Mouse (Mus musculus) heart, embryonic 12.5 days (tissue): ENCODE results near the gene Ipo13. TPM values are rescaled to one million over a fixed set of nuclear protein-coding genes. Genes with fewer than 3 reads are reported as not detected.
A peak's percentile ranks its signal among the peaks of the same experiment; 100 is the strongest.

ENCODE experiments used
- ATAC-seq: fragments of 200-750 bp; cut with Nextera tagmentation; 2 replicates; pipeline ENCODE4 v1.8.0; 2017; ENCODE audit warnings: moderate TSS enrichment, moderate library complexity; ENCODE audit not compliant: insufficient number of reproducible peaks, low FRiP score
- H3K27ac ChIP-seq: fragments of 300-500 bp; sonication (generic); 2 replicates; pipeline ENCODE4 v1.5.1; 2016; ENCODE audit warnings: mild to moderate bottlenecking, moderate library complexity; ENCODE audit not compliant: poor library complexity, severe bottlenecking
- H3K27me3 ChIP-seq: fragments of 300-500 bp; sonication (generic); replicated peaks from 2 replicates; pipeline ENCODE4 v1.6.1; 2016; ENCODE audit warnings: mild to moderate bottlenecking, moderate library complexity
- H3K36me3 ChIP-seq: fragments of 300-500 bp; sonication (generic); 2 replicates; pipeline ENCODE4 v1.6.1; 2016; ENCODE audit warnings: mild to moderate bottlenecking, moderate library complexity
- H3K4me1 ChIP-seq: fragments of 300-500 bp; sonication (generic); replicated peaks from 2 replicates; pipeline ENCODE4 v1.6.1; 2016; ENCODE audit warnings: mild to moderate bottlenecking
- H3K4me2 ChIP-seq: fragments of 300-500 bp; sonication (generic); 2 replicates; pipeline ENCODE4 v1.6.1; 2016; ENCODE audit warnings: mild to moderate bottlenecking, moderate library complexity
- H3K4me3 ChIP-seq: fragments of 300-500 bp; sonication (generic); 2 replicates; pipeline ENCODE4 v1.5.1; 2016; ENCODE audit warnings: mild to moderate bottlenecking
- H3K9ac ChIP-seq: fragments of 300-500 bp; sonication (generic); 2 replicates; pipeline ENCODE4 v1.6.1; 2016; ENCODE audit warnings: mild to moderate bottlenecking, moderate library complexity
- H3K9me3 ChIP-seq: fragments of 300-500 bp; sonication (generic); replicated peaks from 2 replicates; pipeline ENCODE4 v1.6.1; 2016; ENCODE audit warnings: mild to moderate bottlenecking, moderate library complexity
- WGBS: fragments of 180-500 bp; shearing (Covaris S2); methylation state at CpG from one replicate; pipeline ENCODE4 v1.1.7; 2016; 5-methylcytosine and 5-hydroxymethylcytosine counted together
- polyA plus RNA-seq: library from polyadenylated mRNA; unstranded; fragments of >200 nt; fragmentation: Nextera tagmentation; extraction: Ambion mirVana; gene quantifications from 2 replicates; pipeline ENCODE4 v1.2.1, GENCODE M21; 2016

Ipo13 gene
- polyA plus RNA-seq, 1 experiment from 2014 or later = 43.0 TPM

GRCm38 (mm10) chr4:117862823-117863222 is 52.0 kb downstream of the Ipo13 start:
- ATAC-seq = 0 out of 2 replicates have a peak, but pooled peaks have one; percentile 13

GRCm38 (mm10) chr4:117860570-117860969 is 54.2 kb downstream of the Ipo13 start:
- Histone ChIP-seq H3K4me3 (no peak overlapping the region), H3K27ac (no peak overlapping the region), H3K9me3 (no peaks in the 10 kb centered on the region), H3K36me3 (peaks cover 12% of the 10 kb centered on the region), H3K27me3 (peaks cover 11% of the 10 kb centered on the region; the same call in 1 of the 2 replicates), H3K9ac (no peak overlapping the region), H3K4me2 (no peak overlapping the region), H3K4me1 (peaks cover 6% of the 10 kb centered on the region)
- WGBS = 84% methylated on average over 9 of the region's 9 CpGs
- no peak for ATAC-seq

More at GRCm38 (mm10) chr4:117862823-117863222, 52.0 kb downstream of the Ipo13 start:
- H3K36me3 ChIP-seq = no peaks in the 10 kb centered on the region
- peaks cover 11% of the 10 kb centered on the region for H3K4me1 ChIP-seq
- H3K9ac ChIP-seq = no peak overlapping the region
- H3K9me3 ChIP-seq = no peaks in the 10 kb centered on the region
- H3K27me3 ChIP-seq = peaks cover 13% of the 10 kb centered on the region
- no peak overlapping the region for H3K27ac ChIP-seq
- H3K4me2 ChIP-seq = no peak overlapping the region
- 42% methylated on average over 4 of the region's 4 CpGs for WGBS
- no peak overlapping the region for H3K4me3 ChIP-seq

DNA sequence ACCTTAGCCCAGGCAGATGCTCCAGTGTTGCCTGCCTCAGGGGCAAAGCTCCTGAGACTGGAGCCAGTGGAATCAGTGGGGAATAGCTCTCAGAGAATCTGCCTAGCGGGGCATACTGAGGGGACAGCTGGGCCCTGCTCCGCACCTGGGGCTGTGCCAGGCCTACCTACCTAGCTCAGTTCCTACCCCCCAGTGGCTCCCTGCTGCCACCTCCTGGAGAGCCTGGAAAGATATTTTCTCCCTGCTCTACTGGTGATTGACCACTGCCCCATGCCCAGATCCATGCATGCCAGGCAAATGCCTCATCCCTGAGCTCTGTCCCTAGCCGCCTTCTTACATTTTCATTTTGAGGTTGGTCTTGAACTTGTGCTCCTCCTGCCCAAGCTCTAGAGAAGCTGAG is 56.0 kb downstream of the Ipo13 start:
- ATAC-seq = 0 out of 2 replicates have a peak, but pooled peaks have one; percentile 17
- Histone ChIP-seq H3K4me1 (peaks cover 24% of the 10 kb centered on the region), H3K9ac (no peak overlapping the region), H3K9me3 (no peaks in the 10 kb centered on the region), H3K27me3 (peaks cover 6% of the 10 kb centered on the region; the same call in 1 of the 2 replicates), H3K4me3 (no peak overlapping the region), H3K36me3 (peaks cover 12% of the 10 kb centered on the region), H3K4me2 (no peak overlapping the region), H3K27ac (no peak overlapping the region)
- WGBS = 72% methylated on average over 3 of the region's 3 CpGs

- WGBS = 75% methylated on average over 9 of the region's 9 CpGs
- 0 out of 2 replicates have a peak, but pooled peaks have one; percentile 16 for ATAC-seq
- H3K4me1 ChIP-seq = peaks cover 22% of the 10 kb centered on the region
Measured at GRCm38 (mm10) chr4:117855146-117855545, 59.7 kb downstream of the Ipo13 start.

DNA sequence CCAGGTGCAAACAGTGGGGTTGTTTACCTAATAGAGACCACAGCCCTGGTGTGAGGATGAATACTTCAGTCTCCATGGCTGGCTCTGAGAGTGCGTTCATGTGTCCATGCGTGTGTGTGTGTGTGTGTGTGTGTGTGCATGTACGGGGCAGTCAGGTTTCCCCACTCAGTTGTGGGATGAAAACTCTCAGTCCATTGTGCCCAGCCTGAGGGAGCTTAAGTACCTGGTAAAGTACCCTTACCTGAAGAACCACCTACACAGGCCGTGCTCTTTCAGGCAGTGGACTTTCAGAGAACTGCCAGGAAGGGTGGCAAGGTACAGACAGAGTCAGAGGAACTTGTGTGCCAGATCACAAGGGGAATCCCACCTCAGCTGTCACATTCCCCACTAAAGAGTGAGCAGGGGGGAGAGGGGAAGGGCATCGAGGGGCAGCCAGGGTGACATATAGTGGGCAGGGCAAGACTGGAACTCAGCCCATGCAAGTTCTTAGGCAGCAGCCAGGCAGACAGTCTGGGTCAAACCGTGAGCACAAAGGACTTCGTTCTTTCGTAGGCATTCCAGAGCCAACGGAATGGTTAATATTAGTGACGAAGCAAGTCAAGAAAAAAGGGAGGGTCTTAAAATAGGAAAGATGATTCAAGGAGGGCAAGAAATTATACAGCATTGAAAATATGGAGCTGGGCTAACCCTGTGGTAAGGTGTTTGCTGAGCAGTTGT is 62.5 kb downstream of the Ipo13 start:
- WGBS = 83% methylated on average over 10 of the region's 10 CpGs
- Histone ChIP-seq H3K4me2 (no peak overlapping the region), H3K4me1 (peaks cover 27% of the 10 kb centered on the region), H3K27ac (no peak overlapping the region), H3K36me3 (peaks cover 8% of the 10 kb centered on the region), H3K4me3 (no peak overlapping the region), H3K9me3 (no peaks in the 10 kb centered on the region), H3K27me3 (0 out of 2 replicates have a peak, but pooled peaks cover 13% of the 10 kb centered on the region), H3K9ac (no peak overlapping the region)
- no peak for ATAC-seq

More at GRCm38 (mm10) chr4:117855146-117855545, 59.7 kb downstream of the Ipo13 start:
- Histone ChIP-seq H3K9ac (no peak overlapping the region), H3K9me3 (no peaks in the 10 kb centered on the region), H3K36me3 (peaks cover 12% of the 10 kb centered on the region), H3K27ac (no peak overlapping the region), H3K4me3 (no peak overlapping the region), H3K4me2 (no peak overlapping the region), H3K27me3 (peaks cover 6% of the 10 kb centered on the region; the same call in 1 of the 2 replicates)

DNA sequence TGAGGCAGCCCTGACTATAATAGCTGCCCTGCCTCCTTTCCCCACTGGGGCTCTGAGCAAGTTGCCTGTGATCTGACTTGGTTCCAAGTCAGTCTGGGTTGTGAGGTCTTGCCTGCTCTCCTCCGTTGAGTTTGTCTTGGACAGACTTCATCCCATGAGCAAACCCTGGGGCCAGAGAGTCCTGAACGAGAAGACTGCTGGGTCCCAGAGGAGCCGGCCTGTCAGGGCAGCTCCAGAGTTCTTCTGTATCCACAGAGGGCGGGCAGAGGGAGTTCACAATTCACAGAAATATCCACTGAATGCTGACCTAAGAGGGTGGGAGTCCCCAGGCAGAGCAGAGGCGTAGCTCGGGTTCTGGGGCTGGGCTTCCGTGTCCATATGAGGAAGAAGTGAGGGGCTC is 63.9 kb downstream of the Ipo13 start:
- peaks cover 2% of the 10 kb centered on the region; the same call in 1 of the 2 replicates for H3K36me3 ChIP-seq
- ATAC-seq = no peak
- WGBS = 66% methylated on average over 7 of the region's 7 CpGs
- H3K4me2 ChIP-seq = no peak overlapping the region
- H3K4me3 ChIP-seq = no peak overlapping the region
- no peak overlapping the region for H3K9ac ChIP-seq
- H3K9me3 ChIP-seq = no peaks in the 10 kb centered on the region
- H3K27me3 ChIP-seq = 0 out of 2 replicates have a peak, but pooled peaks cover 12% of the 10 kb centered on the region
- no peak overlapping the region for H3K27ac ChIP-seq
- peaks cover 27% of the 10 kb centered on the region for H3K4me1 ChIP-seq

- Histone ChIP-seq H3K4me1 (peaks cover 22% of the 10 kb centered on the region), H3K9me3 (no peaks in the 10 kb centered on the region), H3K4me2 (no peak overlapping the region), H3K36me3 (peaks cover 4% of the 10 kb centered on the region; the same call in 1 of the 2 replicates), H3K4me3 (no peak overlapping the region), H3K27ac (no peak overlapping the region), H3K27me3 (0 out of 2 replicates have a peak, but pooled peaks cover 12% of the 10 kb centered on the region), H3K9ac (no peak overlapping the region)
- 85% methylated on average over 7 of the region's 7 CpGs for WGBS
- no peak for ATAC-seq
Measured at GRCm38 (mm10) chr4:117850176-117850575, 64.6 kb downstream of the Ipo13 start.

GRCm38 (mm10) chr4:117849506-117849905 is 65.3 kb downstream of the Ipo13 start:
- 78% methylated on average over 5 of the region's 5 CpGs for WGBS
- ATAC-seq = no peak
- H3K27ac ChIP-seq = no peak overlapping the region

DNA sequence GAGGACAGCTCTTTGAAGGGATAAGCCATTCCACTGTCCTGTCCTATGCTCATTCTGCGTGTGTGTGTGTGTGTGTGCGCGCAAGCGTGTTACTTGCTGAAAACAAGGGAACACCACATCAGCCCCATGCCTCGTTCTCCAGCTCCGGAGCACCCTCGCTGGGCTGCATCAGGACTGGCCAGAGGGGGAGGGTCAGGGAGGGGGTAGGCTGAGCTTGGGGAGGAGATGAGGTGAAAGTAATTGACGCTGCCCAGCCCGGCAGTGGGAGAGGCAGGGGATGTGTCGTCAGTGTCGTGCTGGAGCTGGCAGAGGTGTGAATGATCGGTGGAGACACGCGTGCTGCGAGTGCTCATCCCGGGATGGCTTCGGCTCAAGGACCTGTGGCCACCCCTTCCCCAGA is 65.7 kb downstream of the Ipo13 start:
- Histone ChIP-seq H3K27me3 (0 out of 2 replicates have a peak, but pooled peaks cover 12% of the 10 kb centered on the region), H3K9me3 (no peaks in the 10 kb centered on the region), H3K27ac (no peak overlapping the region), H3K4me3 (no peak overlapping the region), H3K36me3 (peaks cover 4% of the 10 kb centered on the region; the same call in 1 of the 2 replicates), H3K9ac (no peak overlapping the region), H3K4me1 (peaks cover 10% of the 10 kb centered on the region), H3K4me2 (no peak overlapping the region)
- 52% methylated on average over 17 of the region's 17 CpGs for WGBS
- no peak for ATAC-seq

More at GRCm38 (mm10) chr4:117849506-117849905, 65.3 kb downstream of the Ipo13 start:
- Histone ChIP-seq H3K9ac (no peak overlapping the region), H3K4me1 (peaks cover 15% of the 10 kb centered on the region), H3K9me3 (no peaks in the 10 kb centered on the region), H3K4me2 (no peak overlapping the region), H3K27me3 (0 out of 2 replicates have a peak, but pooled peaks cover 12% of the 10 kb centered on the region), H3K36me3 (peaks cover 4% of the 10 kb centered on the region; the same call in 1 of the 2 replicates), H3K4me3 (no peak overlapping the region)

- WGBS = 67% methylated on average over 2 of the region's 2 CpGs
- ATAC-seq = no peak
- Histone ChIP-seq H3K9ac (no peak overlapping the region), H3K27ac (no peak overlapping the region), H3K4me3 (no peak overlapping the region), H3K9me3 (no peaks in the 10 kb centered on the region), H3K4me2 (no peak overlapping the region), H3K27me3 (0 out of 2 replicates have a peak, but pooled peaks cover 12% of the 10 kb centered on the region), H3K4me1 (peaks cover 5% of the 10 kb centered on the region), H3K36me3 (peaks cover 4% of the 10 kb centered on the region; the same call in 1 of the 2 replicates)
Measured at GRCm38 (mm10) chr4:117847011-117847410, 67.8 kb downstream of the Ipo13 start.

- peaks cover 4% of the 10 kb centered on the region; the same call in 1 of the 2 replicates for H3K36me3 ChIP-seq
- H3K9me3 ChIP-seq = no peaks in the 10 kb centered on the region
- H3K9ac ChIP-seq = no peak overlapping the region
- 0 out of 2 replicates have a peak, but pooled peaks cover 12% of the 10 kb centered on the region for H3K27me3 ChIP-seq
- peaks cover 5% of the 10 kb centered on the region for H3K4me1 ChIP-seq
- WGBS = 95% methylated on average over 4 of the region's 4 CpGs
- no peak for ATAC-seq
- H3K4me3 ChIP-seq = no peak overlapping the region
- no peak overlapping the region for H3K27ac ChIP-seq
- no peak overlapping the region for H3K4me2 ChIP-seq
Measured at GRCm38 (mm10) chr4:117846261-117846660, 68.5 kb downstream of the Ipo13 start.
